Mouse (Mus musculus) liver, embryonic 14.5 days (tissue): ENCODE measurements around the gene Tmem192. TPM values are rescaled to one million over a fixed set of nuclear protein-coding genes. Genes with fewer than 3 reads are reported as not detected.

Source experiments
- ATAC-seq: fragments of 200-750 bp; cut with Nextera tagmentation; 2 replicates; pipeline ENCODE4 v1.8.0; 2017; ENCODE audit warnings: moderate number of reproducible peaks, mild to moderate bottlenecking, moderate library complexity; ENCODE audit not compliant: insufficient read depth
- DNase-seq, 3 experiments: peaks; one replicate each; pipeline ENCODE4 v3.0.0-alpha.2; 2012 to 2013; ENCODE audit warnings: low read depth in 3 of 3, low spot score in 3 of 3
- H3K27ac ChIP-seq: fragments of 300-500 bp; sonication (generic); 2 replicates; pipeline ENCODE4 v1.5.1; 2014; ENCODE audit warnings: moderate library complexity, mild to moderate bottlenecking, control low read depth, inconsistent platforms
- H3K27me3 ChIP-seq: fragments of 300-500 bp; sonication (generic); 2 replicates; pipeline ENCODE4 v1.6.1; 2014; ENCODE audit warnings: mild to moderate bottlenecking, low read length, moderate library complexity; ENCODE audit not compliant: control insufficient read depth, insufficient read depth
- H3K36me3 ChIP-seq: fragments of 300-500 bp; sonication (generic); replicated peaks from 2 replicates; pipeline ENCODE4 v1.6.1; 2014; ENCODE audit warnings: low read depth; ENCODE audit not compliant: control insufficient read depth, insufficient read depth
- H3K4me1 ChIP-seq, 2 experiments: fragments of 200-500 bp in 1 of 2; fragments of 300-500 bp in 1 of 2; sonication (generic) in 1 of 2; replicated peaks; 2 replicates each; pipeline ENCODE4 v1.6.1; 2012 to 2014; ENCODE audit warnings: antibody characterized with exemption in 1 of 2, inconsistent platforms in 1 of 2, low read length in 1 of 2; ENCODE audit not compliant: control insufficient read depth in 2 of 2, insufficient read depth in 2 of 2
- H3K4me2 ChIP-seq: fragments of 300-500 bp; sonication (generic); 2 replicates; pipeline ENCODE4 v1.6.1; 2014; ENCODE audit warnings: low read depth, mild to moderate bottlenecking, control low read depth, moderate library complexity
- H3K4me3 ChIP-seq, 2 experiments: fragments of 200-500 bp in 1 of 2; fragments of 300-500 bp in 1 of 2; sonication (generic) in 1 of 2; 2 replicates each; pipeline ENCODE4 v1.5.1; 2012 to 2014; ENCODE audit warnings: low read depth in 2 of 2, low read length in 2 of 2, mild to moderate bottlenecking in 2 of 2, control low read depth in 1 of 2, inconsistent platforms in 1 of 2, moderate library complexity in 1 of 2; ENCODE audit not compliant: insufficient read depth in 1 of 2
- H3K9ac ChIP-seq: fragments of 300-500 bp; sonication (generic); replicated peaks from 2 replicates; pipeline ENCODE4 v1.6.1; 2014; ENCODE audit warnings: mild to moderate bottlenecking, control low read depth, moderate library complexity
- H3K9me3 ChIP-seq: fragments of 300-500 bp; sonication (generic); 2 replicates; pipeline ENCODE4 v1.6.1; 2016; ENCODE audit warnings: low read length, mixed read lengths; ENCODE audit not compliant: control insufficient read depth
- CTCF ChIP-seq: IDR thresholded peaks from 2 replicates; pipeline ENCODE4 v1.5.1; 2016; ENCODE audit warnings: antibody characterized with exemption, low read depth, control low read depth
- EP300 ChIP-seq: IDR thresholded peaks from 2 replicates; pipeline ENCODE4 v1.6.1; 2016; ENCODE audit warnings: antibody characterized with exemption, low read depth
- WGBS: fragments of 180-500 bp; shearing (Covaris S2); extraction: QIAGEN DNeasy Blood & Tissue Kit; methylation state at CpG from one replicate; pipeline ENCODE4 v1.1.7; 2014; ENCODE audit not compliant: insufficient replicate concordance; 5-methylcytosine and 5-hydroxymethylcytosine counted together
- polyA plus RNA-seq, 2 experiments: library from polyadenylated mRNA; depleted of rRNA in 1 of 2; stranded (reverse) in 1 of 2; unstranded in 1 of 2; fragments of >200 nt; fragmentation: Nextera tagmentation in 1 of 2; extraction: Ambion mirVana in 1 of 2; gene quantifications; 2 replicates each; pipeline versions ENCODE4 v1.2.1 to v1.2.3; 2012 to 2014

Gene Tmem192
- polyA plus RNA-seq, 2 experiments: 6.6 to 13.8 TPM

- Histone ChIP-seq H3K36me3 (no peaks in the 10 kb centered on the region), H3K4me2 (no peak overlapping the region), H3K4me1 (no peaks in the 10 kb centered on the region), H3K27me3 (no peaks in the 10 kb centered on the region), H3K9ac (no peak overlapping the region), H3K27ac (no peak overlapping the region), H3K4me3 (no peak overlapping the region), H3K9me3 (no peaks in the 10 kb centered on the region)
- no peak for DNase-seq
- no peak for ATAC-seq
- TF ChIP-seq EP300 (no peak), CTCF (no peak)
- WGBS: 57% methylated on average over 3 of the region's 3 CpGs
Observed at GRCm38 (mm10) chr8:64903778-64904177, 43.2 kb upstream of the Tmem192 start.

GRCm38 (mm10) chr8:64910026-64910425 is 37.0 kb upstream of the Tmem192 start:
- TF ChIP-seq EP300 (no peak), CTCF (no peak)
- Histone ChIP-seq H3K9ac (no peak overlapping the region), H3K9me3 (no peaks in the 10 kb centered on the region), H3K27me3 (no peaks in the 10 kb centered on the region), H3K4me1 (no peaks in the 10 kb centered on the region), H3K4me3 (no peak overlapping the region), H3K36me3 (no peaks in the 10 kb centered on the region), H3K27ac (no peak overlapping the region), H3K4me2 (no peak overlapping the region)
- DNase-seq (no peak), ATAC-seq (no peak)
- WGBS: 80% methylated on average over 2 of the region's 2 CpGs

DNA sequence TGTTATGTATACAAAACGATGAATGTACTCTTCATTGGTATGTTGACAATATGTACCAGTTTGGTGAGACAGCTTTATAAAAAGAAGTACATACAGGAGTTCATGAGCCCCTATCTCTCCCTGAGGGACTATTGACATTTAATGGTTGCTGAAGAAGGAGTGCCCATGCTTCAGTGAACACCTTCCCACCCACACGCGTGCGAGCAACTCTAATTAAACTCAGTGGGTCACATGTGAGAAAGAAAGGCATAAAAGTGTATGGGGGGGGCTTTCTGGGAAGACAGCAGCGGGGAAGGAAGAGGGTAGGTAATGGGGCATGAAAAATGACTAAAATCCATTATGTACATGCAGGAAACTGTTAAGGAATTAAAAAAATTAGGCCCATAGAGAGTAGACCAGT is 30.2 kb upstream of the Tmem192 start:
- no peak overlapping the region for H3K9ac ChIP-seq
- DNase-seq: no peak
- 71% methylated on average over 5 of the region's 5 CpGs for WGBS
- H3K27me3 ChIP-seq: no peaks in the 10 kb centered on the region
- no peaks in the 10 kb centered on the region for H3K36me3 ChIP-seq
- no peaks in the 10 kb centered on the region for H3K4me1 ChIP-seq
- no peak for ATAC-seq
- no peaks in the 10 kb centered on the region for H3K9me3 ChIP-seq
- TF ChIP-seq EP300 (no peak), CTCF (no peak)
- no peak overlapping the region for H3K4me3 ChIP-seq
- no peak overlapping the region for H3K27ac ChIP-seq
- no peak overlapping the region for H3K4me2 ChIP-seq

DNA sequence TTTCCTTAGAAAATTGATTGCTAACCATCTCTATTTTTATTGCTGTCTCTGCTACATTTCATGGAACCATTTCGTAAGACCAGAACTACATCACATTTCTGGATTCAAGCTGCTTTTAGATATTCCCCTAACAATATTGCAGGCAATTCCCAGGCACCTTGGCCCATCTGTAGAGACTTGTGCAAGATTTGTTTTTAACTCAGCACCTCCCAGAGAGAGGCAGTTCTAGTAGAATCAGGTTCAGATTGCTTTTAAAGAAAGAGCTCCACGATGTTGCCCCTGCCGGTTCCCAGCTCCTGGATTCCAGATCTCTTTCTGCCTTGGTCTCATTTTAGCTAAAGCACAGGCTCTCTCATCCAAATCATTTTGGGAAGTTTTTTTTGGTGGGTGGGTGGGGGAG is 23.7 kb upstream of the Tmem192 start:
- no peak overlapping the region for H3K4me2 ChIP-seq
- H3K27ac ChIP-seq: no peak overlapping the region
- no peak overlapping the region for H3K9ac ChIP-seq
- H3K27me3 ChIP-seq: no peaks in the 10 kb centered on the region
- WGBS: 60% methylated on average over 3 of the region's 3 CpGs
- no peaks in the 10 kb centered on the region for H3K36me3 ChIP-seq
- no peaks in the 10 kb centered on the region for H3K9me3 ChIP-seq
- DNase-seq: no peak
- no peaks in the 10 kb centered on the region for H3K4me1 ChIP-seq
- TF ChIP-seq CTCF: no peak
- TF ChIP-seq EP300: no peak
- no peak overlapping the region for H3K4me3 ChIP-seq
- no peak for ATAC-seq

DNA sequence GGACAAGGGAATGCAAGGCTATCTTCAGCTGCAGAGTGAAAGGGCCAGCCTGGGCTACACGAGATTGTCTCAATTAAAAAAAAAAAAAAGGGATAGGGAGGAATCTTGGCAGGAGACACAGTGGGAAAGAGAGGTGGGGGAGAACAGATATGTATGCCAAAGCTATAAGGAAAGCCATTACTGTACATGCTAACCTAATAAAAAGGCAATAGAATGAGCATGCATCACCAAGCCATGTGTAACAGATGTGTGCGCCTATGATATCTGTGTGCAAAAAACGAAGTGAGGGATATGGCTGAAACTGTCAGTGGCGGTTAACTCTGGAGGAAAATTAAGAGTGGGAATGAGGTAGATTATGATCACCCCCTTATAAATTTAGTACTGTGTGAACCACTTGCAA is 21.2 kb upstream of the Tmem192 start:
- Histone ChIP-seq H3K27ac (no peak overlapping the region), H3K36me3 (no peaks in the 10 kb centered on the region), H3K27me3 (no peaks in the 10 kb centered on the region), H3K4me1 (no peaks in the 10 kb centered on the region), H3K9ac (no peak overlapping the region), H3K9me3 (no peaks in the 10 kb centered on the region), H3K4me2 (no peak overlapping the region), H3K4me3 (no peak overlapping the region)
- WGBS: 62% methylated on average over 4 of the region's 4 CpGs
- no peak for ATAC-seq
- no peak for DNase-seq
- no peak for TF ChIP-seq CTCF
- TF ChIP-seq EP300: no peak

DNA sequence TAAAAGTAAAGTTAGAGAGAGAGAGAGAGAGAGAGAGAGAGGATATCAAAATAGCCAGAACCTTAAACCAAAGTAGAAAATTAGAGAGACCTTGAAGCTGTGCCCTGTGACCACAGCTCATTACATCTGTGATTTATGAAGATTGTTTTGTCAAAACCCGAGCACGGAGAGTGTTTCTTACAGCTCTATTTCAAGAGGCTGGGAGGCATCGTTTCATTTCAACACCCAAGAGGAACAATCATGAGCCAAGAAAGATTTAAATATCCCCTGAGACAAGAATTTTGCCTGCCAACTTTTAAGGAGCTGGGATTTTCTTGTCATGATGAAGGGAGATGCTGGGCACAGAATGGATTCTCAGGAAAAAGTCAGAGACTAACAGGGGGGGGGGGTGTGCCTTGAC is 20.6 kb upstream of the Tmem192 start:
- Histone ChIP-seq H3K9me3 (no peaks in the 10 kb centered on the region), H3K36me3 (no peaks in the 10 kb centered on the region), H3K9ac (no peak overlapping the region), H3K27me3 (no peaks in the 10 kb centered on the region), H3K27ac (no peak overlapping the region), H3K4me2 (no peak overlapping the region), H3K4me3 (no peak overlapping the region), H3K4me1 (no peaks in the 10 kb centered on the region)
- TF ChIP-seq EP300: no peak
- TF ChIP-seq CTCF: no peak
- no peak for ATAC-seq
- no peak for DNase-seq
- WGBS: 61% methylated on average over 3 of the region's 3 CpGs
